Mouse (Mus musculus): Measurements from ENCODE around the gene Fam84b. TPM values are rescaled to one million over a fixed set of nuclear protein-coding genes. Genes with fewer than 3 reads are reported as not detected.

The Fam84b gene
- polyA plus RNA-seq, 1 experiment = 38.2 TPM

- Histone ChIP-seq H3K4me3 (replicated peaks; ENCODE audit: extremely low read depth, low read depth, low read length) (peak overlapping the region; percentile 99), H3K4me1 (ENCODE audit: control insufficient read depth, insufficient read depth, low read length) (0 out of 2 replicates have a peak, but pooled peaks cover 2% of the 10 kb centered on the region)
- DNase-seq = peak; percentile 46
- TF ChIP-seq CTCF (IDR thresholded peaks at IDR 0.05; ENCODE audit: insufficient read depth, low read length) (no peak), POLR2A (IDR thresholded peaks at IDR 0.05; ENCODE audit: borderline replicate concordance, extremely low read depth, low read depth, low read length) (no peak)
- 16% methylated on average over 10 of the region's 10 CpGs for WGBS
Measured at GRCm38 (mm10) chr15:60822101-60822802, 31.3 kb downstream of the Fam84b start.

GRCm38 (mm10) chr15:60818500-60818899 lies 35.1 kb downstream of the Fam84b start:
- TF ChIP-seq POLR2A (IDR thresholded peaks at IDR 0.05; ENCODE audit: borderline replicate concordance, extremely low read depth, low read depth, low read length) (no peak), CTCF (IDR thresholded peaks at IDR 0.05; ENCODE audit: insufficient read depth, low read length) (no peak)
- DNase-seq = no peak
- H3K4me3 ChIP-seq (replicated peaks; ENCODE audit: extremely low read depth, low read depth, low read length) = no peak overlapping the region
- 100% methylated on average over 1 of the region's 1 CpGs for WGBS
- no peaks in the 10 kb centered on the region for H3K4me1 ChIP-seq (ENCODE audit: control insufficient read depth, insufficient read depth, low read length)

- 87% methylated on average over 1 of the region's 1 CpGs for WGBS
- no peaks in the 10 kb centered on the region for H3K4me1 ChIP-seq (ENCODE audit: control insufficient read depth, insufficient read depth, low read length)
- H3K4me3 ChIP-seq (replicated peaks; ENCODE audit: extremely low read depth, low read depth, low read length) = no peak overlapping the region
- TF ChIP-seq POLR2A (IDR thresholded peaks at IDR 0.05; ENCODE audit: borderline replicate concordance, extremely low read depth, low read depth, low read length) (no peak), CTCF (IDR thresholded peaks at IDR 0.05; ENCODE audit: insufficient read depth, low read length) (no peak)
- no peak for DNase-seq
Measured at GRCm38 (mm10) chr15:60816478-60816877, 37.1 kb downstream of the Fam84b start.

DNA sequence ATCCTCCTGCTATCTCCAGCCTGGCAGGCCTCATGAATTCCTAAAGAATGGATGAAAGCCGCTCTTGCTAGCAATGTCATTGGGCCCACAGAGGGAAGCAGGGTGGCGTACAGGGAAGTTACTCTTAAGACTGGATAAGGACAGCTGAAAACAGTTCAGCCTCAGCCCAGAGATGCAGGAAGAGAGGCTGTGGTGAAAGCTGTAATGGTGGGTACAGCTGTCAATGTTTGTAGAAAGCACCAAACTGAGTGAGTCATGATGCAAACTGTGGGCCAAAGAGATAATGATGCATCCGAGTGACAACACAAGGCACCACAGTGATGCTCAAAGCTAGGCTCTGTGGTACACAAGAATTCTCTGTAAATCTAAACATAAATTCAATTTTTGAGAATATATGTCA lies 39.0 kb downstream of the Fam84b start:
- H3K4me1 ChIP-seq (ENCODE audit: control insufficient read depth, insufficient read depth, low read length) = no peaks in the 10 kb centered on the region
- no peak overlapping the region for H3K4me3 ChIP-seq (replicated peaks; ENCODE audit: extremely low read depth, low read depth, low read length)
- TF ChIP-seq CTCF (IDR thresholded peaks at IDR 0.05; ENCODE audit: insufficient read depth, low read length) = no peak
- no peak for TF ChIP-seq POLR2A (IDR thresholded peaks at IDR 0.05; ENCODE audit: borderline replicate concordance, extremely low read depth, low read depth, low read length)
- DNase-seq = no peak
- 81% methylated on average over 3 of the region's 3 CpGs for WGBS

- Histone ChIP-seq H3K4me1 (ENCODE audit: control insufficient read depth, insufficient read depth, low read length) (no peaks in the 10 kb centered on the region), H3K4me3 (replicated peaks; ENCODE audit: extremely low read depth, low read depth, low read length) (no peak overlapping the region)
- no peak for DNase-seq
- TF ChIP-seq POLR2A (IDR thresholded peaks at IDR 0.05; ENCODE audit: borderline replicate concordance, extremely low read depth, low read depth, low read length) (no peak), CTCF (IDR thresholded peaks at IDR 0.05; ENCODE audit: insufficient read depth, low read length) (no peak)
Measured at GRCm38 (mm10) chr15:60793041-60793673, 60.4 kb downstream of the Fam84b start.

DNA sequence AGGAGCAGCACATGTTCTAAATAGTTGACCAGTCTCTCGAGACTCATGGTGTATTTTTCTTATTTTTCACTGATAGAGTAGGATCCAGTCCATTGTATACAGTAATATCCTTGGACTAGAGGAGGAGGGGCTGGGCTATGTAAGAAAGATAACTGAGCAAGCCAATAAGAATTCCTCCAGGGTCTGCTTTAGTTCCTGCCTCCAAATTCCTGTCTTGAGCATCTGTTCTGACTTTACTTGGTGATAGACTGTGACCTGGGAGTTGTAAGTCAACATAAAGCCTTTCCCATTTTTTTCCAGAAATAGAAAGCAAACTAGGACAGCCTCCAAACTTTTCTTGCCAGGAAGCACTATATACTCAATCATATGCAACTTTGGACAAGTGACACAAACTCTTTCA lies 64.5 kb downstream of the Fam84b start:
- Histone ChIP-seq H3K4me1 (ENCODE audit: control insufficient read depth, insufficient read depth, low read length) (no peaks in the 10 kb centered on the region), H3K4me3 (replicated peaks; ENCODE audit: extremely low read depth, low read depth, low read length) (no peak overlapping the region)
- no peak for TF ChIP-seq CTCF (IDR thresholded peaks at IDR 0.05; ENCODE audit: insufficient read depth, low read length)
- no peak for TF ChIP-seq POLR2A (IDR thresholded peaks at IDR 0.05; ENCODE audit: borderline replicate concordance, extremely low read depth, low read depth, low read length)
- no peak for DNase-seq
- 83% methylated on average over 1 of the region's 1 CpGs for WGBS

DNA sequence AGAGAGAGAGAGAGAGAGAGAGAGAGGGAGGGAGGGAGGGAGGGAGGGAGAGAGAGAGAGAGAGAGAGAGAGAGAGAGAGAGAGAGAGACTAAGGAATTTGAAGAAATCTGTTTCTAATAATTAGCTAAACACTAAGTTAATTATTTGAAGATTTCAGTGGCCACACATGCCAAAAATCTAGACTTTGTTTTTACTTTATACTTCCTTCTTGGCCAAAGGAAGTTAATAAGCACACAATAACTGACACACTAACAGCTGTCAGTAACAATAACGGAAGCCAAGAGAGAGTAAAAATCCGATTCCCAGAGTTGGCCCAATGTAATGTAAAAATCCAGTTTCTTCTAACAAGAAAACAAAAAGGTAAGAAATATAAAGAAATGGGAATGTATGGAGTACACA lies 69.8 kb downstream of the Fam84b start:
- peaks cover 6% of the 10 kb centered on the region for H3K4me1 ChIP-seq (ENCODE audit: control insufficient read depth, insufficient read depth, low read length)
- no peak overlapping the region for H3K4me3 ChIP-seq (replicated peaks; ENCODE audit: extremely low read depth, low read depth, low read length)
- 32% methylated on average over 2 of the region's 2 CpGs for WGBS
- no peak for DNase-seq
- TF ChIP-seq POLR2A (IDR thresholded peaks at IDR 0.05; ENCODE audit: borderline replicate concordance, extremely low read depth, low read depth, low read length) (no peak), CTCF (IDR thresholded peaks at IDR 0.05; ENCODE audit: insufficient read depth, low read length) (no peak)

DNA sequence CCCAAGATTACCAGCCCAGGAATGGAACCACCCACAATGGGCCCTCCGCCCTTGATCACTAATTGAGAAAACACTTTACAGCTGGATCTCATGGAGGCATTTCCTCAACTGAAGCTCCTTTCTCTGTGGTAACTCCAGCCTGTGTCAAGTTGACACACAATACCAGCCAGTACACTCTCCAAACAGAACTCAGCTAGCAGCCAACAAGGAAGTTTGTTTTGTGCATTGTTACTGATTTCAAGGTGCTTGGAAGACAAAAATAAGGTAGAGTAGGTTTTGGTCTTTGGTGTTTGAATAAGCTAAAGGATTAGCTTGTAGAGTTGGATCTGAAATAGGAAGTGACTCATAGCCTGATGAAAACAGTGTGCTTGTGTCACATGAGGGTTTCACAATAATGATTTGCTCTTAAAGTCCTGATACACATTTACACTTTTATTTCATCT lies 74.0 kb downstream of the Fam84b start:
- WGBS = 63% methylated on average over 1 of the region's 1 CpGs
- no peak for TF ChIP-seq CTCF (IDR thresholded peaks at IDR 0.05; ENCODE audit: insufficient read depth, low read length)
- TF ChIP-seq POLR2A (IDR thresholded peaks at IDR 0.05; ENCODE audit: borderline replicate concordance, extremely low read depth, low read depth, low read length) = no peak
- peaks cover 8% of the 10 kb centered on the region for H3K4me1 ChIP-seq (ENCODE audit: control insufficient read depth, insufficient read depth, low read length)
- no peak for DNase-seq
- no peak overlapping the region for H3K4me3 ChIP-seq (replicated peaks; ENCODE audit: extremely low read depth, low read depth, low read length)

GRCm38 (mm10) chr15:60779063-60779462 lies 74.5 kb downstream of the Fam84b start:
- TF ChIP-seq POLR2A (IDR thresholded peaks at IDR 0.05; ENCODE audit: borderline replicate concordance, extremely low read depth, low read depth, low read length) (no peak), CTCF (IDR thresholded peaks at IDR 0.05; ENCODE audit: insufficient read depth, low read length) (no peak)
- DNase-seq = no peak
- 57% methylated on average over 4 of the region's 4 CpGs for WGBS
- no peak overlapping the region for H3K4me3 ChIP-seq (replicated peaks; ENCODE audit: extremely low read depth, low read depth, low read length)
- H3K4me1 ChIP-seq (ENCODE audit: control insufficient read depth, insufficient read depth, low read length) = peaks cover 8% of the 10 kb centered on the region

Other genes starting within 250 kb of the Fam84b start
- not detected in 2 replicates for gene A1bg, start 69.2 kb upstream of the Fam84b start, polyA plus RNA-seq (2012; rRNA removed)

Data from lung, adult 2 months (tissue).